Mouse (Mus musculus): ENCODE data around the gene Ccdc3.

Ccdc3 gene

GRCm38 (mm10) chr2:5112785-5113291 is 24.7 kb upstream of the Ccdc3 start:
- Histone ChIP-seq H3K4me3 (replicated peaks; ENCODE audit: low read length) (no peak overlapping the region), H3K36me3 (ENCODE audit: insufficient read depth, low read length) (no peaks in the 10 kb centered on the region), H3K9me3 (ENCODE audit: low read length) (peaks cover 2% of the 10 kb centered on the region; the same call in 1 of the 2 replicates), H3K27me3 (ENCODE audit: insufficient read depth, low read length) (peaks cover 5% of the 10 kb centered on the region), H3K4me1 (replicated peaks; ENCODE audit: low read depth, low read length) (peaks cover 44% of the 10 kb centered on the region)
- no peak for TF ChIP-seq CTCF (conservative IDR thresholded peaks at IDR 0.05; ENCODE audit: low read length)
- no peak for TF ChIP-seq NANOG (IDR thresholded peaks at IDR 0.05; ENCODE audit: borderline replicate concordance, low read length)
- no peak for TF ChIP-seq POU5F1 (IDR thresholded peaks at IDR 0.05; ENCODE audit: borderline replicate concordance, low read length)

- Histone ChIP-seq H3K27me3 (ENCODE audit: insufficient read depth, low read length) (peaks cover 5% of the 10 kb centered on the region), H3K9me3 (ENCODE audit: low read length) (no peaks in the 10 kb centered on the region), H3K36me3 (ENCODE audit: insufficient read depth, low read length) (no peaks in the 10 kb centered on the region), H3K4me3 (replicated peaks; ENCODE audit: low read length) (no peak overlapping the region), H3K4me1 (replicated peaks; ENCODE audit: low read depth, low read length) (peaks cover 47% of the 10 kb centered on the region)
- no peak for TF ChIP-seq CTCF (conservative IDR thresholded peaks at IDR 0.05; ENCODE audit: low read length)
- TF ChIP-seq POU5F1 (IDR thresholded peaks at IDR 0.05; ENCODE audit: borderline replicate concordance, low read length), result no peak
- TF ChIP-seq NANOG (IDR thresholded peaks at IDR 0.05; ENCODE audit: borderline replicate concordance, low read length), result no peak
Measured at GRCm38 (mm10) chr2:5114386-5114785, 23.2 kb upstream of the Ccdc3 start.

GRCm38 (mm10) chr2:5116856-5117532 is 20.6 kb upstream of the Ccdc3 start:
- no peak for TF ChIP-seq NANOG (IDR thresholded peaks at IDR 0.05; ENCODE audit: borderline replicate concordance, low read length)
- TF ChIP-seq CTCF (conservative IDR thresholded peaks at IDR 0.05; ENCODE audit: low read length), result no peak
- Histone ChIP-seq H3K9me3 (ENCODE audit: low read length) (no peaks in the 10 kb centered on the region), H3K4me1 (replicated peaks; ENCODE audit: low read depth, low read length) (peaks cover 36% of the 10 kb centered on the region), H3K27me3 (ENCODE audit: insufficient read depth, low read length) (peaks cover 7% of the 10 kb centered on the region), H3K4me3 (replicated peaks; ENCODE audit: low read length) (no peak overlapping the region), H3K36me3 (ENCODE audit: insufficient read depth, low read length) (no peaks in the 10 kb centered on the region)

GRCm38 (mm10) chr2:5125506-5125905 is 12.1 kb upstream of the Ccdc3 start:
- TF ChIP-seq NANOG (IDR thresholded peaks at IDR 0.05; ENCODE audit: borderline replicate concordance, low read length), result no peak
- no peak for TF ChIP-seq POU5F1 (IDR thresholded peaks at IDR 0.05; ENCODE audit: borderline replicate concordance, low read length)
- TF ChIP-seq CTCF (conservative IDR thresholded peaks at IDR 0.05; ENCODE audit: low read length), result no peak
- H3K36me3 ChIP-seq (ENCODE audit: insufficient read depth, low read length), result no peaks in the 10 kb centered on the region
- 0 out of 2 replicates have a peak, but pooled peaks cover 3% of the 10 kb centered on the region for H3K27me3 ChIP-seq (ENCODE audit: insufficient read depth, low read length)
- no peak overlapping the region for H3K4me3 ChIP-seq (replicated peaks; ENCODE audit: low read length)
- no peaks in the 10 kb centered on the region for H3K9me3 ChIP-seq (ENCODE audit: low read length)
- H3K4me1 ChIP-seq (replicated peaks; ENCODE audit: low read depth, low read length), result peaks cover 5% of the 10 kb centered on the region; the same call in 1 of the 2 replicates

- H3K36me3 ChIP-seq (ENCODE audit: insufficient read depth, low read length), result no peaks in the 10 kb centered on the region
- peaks cover 5% of the 10 kb centered on the region; the same call in 1 of the 2 replicates for H3K4me1 ChIP-seq (replicated peaks; ENCODE audit: low read depth, low read length)
- no peak for TF ChIP-seq NANOG (IDR thresholded peaks at IDR 0.05; ENCODE audit: borderline replicate concordance, low read length)
- TF ChIP-seq CTCF (conservative IDR thresholded peaks at IDR 0.05; ENCODE audit: low read length), result no peak
- no peak for TF ChIP-seq POU5F1 (IDR thresholded peaks at IDR 0.05; ENCODE audit: borderline replicate concordance, low read length)
- H3K4me3 ChIP-seq (replicated peaks; ENCODE audit: low read length), result no peak overlapping the region
- H3K27me3 ChIP-seq (ENCODE audit: insufficient read depth, low read length), result 0 out of 2 replicates have a peak, but pooled peaks cover 5% of the 10 kb centered on the region
- H3K9me3 ChIP-seq (ENCODE audit: low read length), result no peaks in the 10 kb centered on the region
Measured at GRCm38 (mm10) chr2:5127369-5127768, 10.2 kb upstream of the Ccdc3 start.

- Histone ChIP-seq H3K36me3 (ENCODE audit: insufficient read depth, low read length) (no peaks in the 10 kb centered on the region), H3K9me3 (ENCODE audit: low read length) (no peaks in the 10 kb centered on the region), H3K4me1 (replicated peaks; ENCODE audit: low read depth, low read length) (peaks cover 5% of the 10 kb centered on the region; the same call in 1 of the 2 replicates), H3K27me3 (ENCODE audit: insufficient read depth, low read length) (0 out of 2 replicates have a peak, but pooled peaks cover 7% of the 10 kb centered on the region), H3K4me3 (replicated peaks; ENCODE audit: low read length) (no peak overlapping the region)
- TF ChIP-seq POU5F1 (IDR thresholded peaks at IDR 0.05; ENCODE audit: borderline replicate concordance, low read length), result no peak
- TF ChIP-seq NANOG (IDR thresholded peaks at IDR 0.05; ENCODE audit: borderline replicate concordance, low read length), result no peak
- no peak for TF ChIP-seq CTCF (conservative IDR thresholded peaks at IDR 0.05; ENCODE audit: low read length)
Measured at GRCm38 (mm10) chr2:5129099-5129498, 8.5 kb upstream of the Ccdc3 start.

GRCm38 (mm10) chr2:5132046-5132445 is 5.5 kb upstream of the Ccdc3 start:
- H3K36me3 ChIP-seq (ENCODE audit: insufficient read depth, low read length), result no peaks in the 10 kb centered on the region
- H3K4me1 ChIP-seq (replicated peaks; ENCODE audit: low read depth, low read length), result no peaks in the 10 kb centered on the region
- TF ChIP-seq NANOG (IDR thresholded peaks at IDR 0.05; ENCODE audit: borderline replicate concordance, low read length) (no peak), CTCF (conservative IDR thresholded peaks at IDR 0.05; ENCODE audit: low read length) (no peak), POU5F1 (IDR thresholded peaks at IDR 0.05; ENCODE audit: borderline replicate concordance, low read length) (no peak)
- H3K9me3 ChIP-seq (ENCODE audit: low read length), result no peaks in the 10 kb centered on the region
- H3K4me3 ChIP-seq (replicated peaks; ENCODE audit: low read length), result no peak overlapping the region
- H3K27me3 ChIP-seq (ENCODE audit: insufficient read depth, low read length), result peaks cover 20% of the 10 kb centered on the region

- H3K9me3 ChIP-seq (ENCODE audit: low read length), result no peaks in the 10 kb centered on the region
- no peaks in the 10 kb centered on the region for H3K36me3 ChIP-seq (ENCODE audit: insufficient read depth, low read length)
- peaks cover 23% of the 10 kb centered on the region for H3K4me1 ChIP-seq (replicated peaks; ENCODE audit: low read depth, low read length)
- no peak overlapping the region for H3K4me3 ChIP-seq (replicated peaks; ENCODE audit: low read length)
- H3K27me3 ChIP-seq (ENCODE audit: insufficient read depth, low read length), result peaks cover 27% of the 10 kb centered on the region
- TF ChIP-seq CTCF (conservative IDR thresholded peaks at IDR 0.05; ENCODE audit: low read length) (no peak), NANOG (IDR thresholded peaks at IDR 0.05; ENCODE audit: borderline replicate concordance, low read length) (no peak), POU5F1 (IDR thresholded peaks at IDR 0.05; ENCODE audit: borderline replicate concordance, low read length) (no peak)
Measured at GRCm38 (mm10) chr2:5134959-5135743, 2.4 kb upstream of the Ccdc3 start.
